Mouse (Mus musculus): ENCODE data around the gene Hist1h4a. TPM values are rescaled to one million over a fixed set of nuclear protein-coding genes. Genes with fewer than 3 reads are reported as not detected.

Gene Hist1h4a
- total RNA-seq, 2 experiments from 2014 or later: 42.9 to 58.9 TPM

- no peak for DNase-seq (ENCODE audit: extremely low spot score in 1 of 2, low spot score in 1 of 2)
Observed at GRCm38 (mm10) chr13:23717176-23717575, 43.9 kb downstream of the Hist1h4a start.

- DNase-seq (ENCODE audit: extremely low spot score in 1 of 2, low spot score in 1 of 2): no peak
Observed at GRCm38 (mm10) chr13:23716261-23717042, 44.6 kb downstream of the Hist1h4a start.

Small RNAs within 50 kb of the gene (microRNA-seq; reads per million reads assigned to microRNA genes)
- 0 reads per million in 2 experiments for gene Gm44314
- gene Gm44484: 0 reads per million in 2 experiments

Other genes with a start within 250 kb of the Hist1h4a start
- gene Hist1h4h, start 230.2 kb downstream of the Hist1h4a start, total RNA-seq (2021): 100 to 1,000 TPM; 289 to 367 TPM
- 10 to 100 TPM in 1 of 2 experiments, 1 to 10 TPM in 1; 7.8 to 12.2 TPM for gene Hist1h2af, start 227.3 kb downstream of the Hist1h4a start, total RNA-seq (2021)
- 1 to 10 TPM; 3.6 to 5.7 TPM for gene Hist1h3g, start 225.8 kb downstream of the Hist1h4a start, total RNA-seq (2021)
- 1 to 10 TPM in 1 of 2 experiments, under 1 TPM in 1; 0.94 to 1.1 TPM for gene Hist1h2bh, start 217.8 kb downstream of the Hist1h4a start, total RNA-seq (2021)
- 10 to 100 TPM; 15.7 to 16.5 TPM for gene Hist1h3f, start 217.2 kb downstream of the Hist1h4a start, total RNA-seq (2021)
- 100 to 1,000 TPM; 127 to 164 TPM for gene Hist1h4f, start 209.6 kb downstream of the Hist1h4a start, total RNA-seq (2021)
- gene Hist1h1d, start 208.0 kb downstream of the Hist1h4a start, total RNA-seq (2021): 1 to 10 TPM; 4.7 to 4.8 TPM
- gene Hist1h3e, start 198.9 kb downstream of the Hist1h4a start, total RNA-seq (2021): 10 to 100 TPM; 47.8 to 50.0 TPM
- gene Hist1h2ae, start 190.0 kb downstream of the Hist1h4a start, total RNA-seq (2021): 1 to 10 TPM; 4.6 to 7.9 TPM
- gene Hist1h2bg, start 189.8 kb downstream of the Hist1h4a start, total RNA-seq (2021): 10 to 100 TPM; 79.1 to 83.5 TPM
- gene Hist1h2bf, start 187.0 kb downstream of the Hist1h4a start, total RNA-seq (2021): 10 to 100 TPM; 26.4 to 30.6 TPM
- gene Hist1h2ad, start 186.8 kb downstream of the Hist1h4a start, total RNA-seq (2021): 10 to 100 TPM in 1 of 2 experiments, 1 to 10 TPM in 1; 7.1 to 11.6 TPM
- gene Hist1h3d, start 185.5 kb downstream of the Hist1h4a start, total RNA-seq (2021): 10 to 100 TPM; 10.0 to 14.4 TPM
- 100 to 1,000 TPM; 129 to 153 TPM for gene Hist1h4d, start 179.6 kb downstream of the Hist1h4a start, total RNA-seq (2021)
- 1 to 10 TPM; 7.1 to 8.3 TPM for gene Hist1h2be, start 140.1 kb downstream of the Hist1h4a start, total RNA-seq (2021)
- 10 to 100 TPM; 45.8 to 59.4 TPM for gene Hist1h1e, start 138.7 kb downstream of the Hist1h4a start, total RNA-seq (2021)
- gene Hist1h2ac, start 77.3 kb downstream of the Hist1h4a start, total RNA-seq (2021): 1 to 10 TPM; 3.1 to 3.3 TPM
- 10 to 100 TPM; 50.7 to 51.1 TPM for gene Hist1h2bc, start 77.0 kb downstream of the Hist1h4a start, total RNA-seq (2021)
- gene Hist1h1t, start 65.4 kb downstream of the Hist1h4a start, total RNA-seq (2021): not detected
- 100 to 1,000 TPM in 1 of 2 experiments, 10 to 100 TPM in 1; 92.2 to 102 TPM for gene Hist1h4c, start 62.8 kb downstream of the Hist1h4a start, total RNA-seq (2021)
- gene Hfe, start 50.4 kb downstream of the Hist1h4a start, total RNA-seq (2021): 1 to 10 TPM; 3.5 to 3.6 TPM
- gene Hist1h1c, start 22.4 kb downstream of the Hist1h4a start, total RNA-seq (2021): 10 to 100 TPM; 53.2 to 69.4 TPM
- gene Hist1h3c, start 15.6 kb downstream of the Hist1h4a start, total RNA-seq (2021): 1 to 10 TPM; 4.6 to 6.0 TPM
- 10 to 100 TPM; 20.1 to 33.5 TPM for gene Hist1h2bb, start 14.5 kb downstream of the Hist1h4a start, total RNA-seq (2021)
- gene Hist1h2ab, start 10.1 kb downstream of the Hist1h4a start, total RNA-seq (2021): 10 to 100 TPM; 24.8 to 42.0 TPM
- gene Hist1h3b, start 9.0 kb downstream of the Hist1h4a start, total RNA-seq (2021): 10 to 100 TPM; 12.3 to 22.8 TPM
- gene Hist1h4b, start 4.2 kb downstream of the Hist1h4a start, total RNA-seq (2021): 10 to 100 TPM; 71.8 to 80.9 TPM
- 10 to 100 TPM; 30.8 to 53.8 TPM for gene Hist1h3a, start 1.2 kb upstream of the Hist1h4a start, total RNA-seq (2021)
- gene Hist1h1a, start 2.4 kb upstream of the Hist1h4a start, total RNA-seq (2021): 10 to 100 TPM; 15.6 to 24.5 TPM
- not detected for gene Trim38, start 8.7 kb upstream of the Hist1h4a start, total RNA-seq (2021)
- under 1 TPM in 1 of 2 experiments, not detected in 1; 0.12 TPM for gene Slc17a2, start 45.8 kb upstream of the Hist1h4a start, total RNA-seq (2021)
- gene Slc17a3, start 78.2 kb upstream of the Hist1h4a start, total RNA-seq (2021): not detected
- gene Slc17a1, start 106.5 kb upstream of the Hist1h4a start, total RNA-seq (2021): not detected
- not detected for gene Slc17a4, start 153.8 kb upstream of the Hist1h4a start, total RNA-seq (2021)
- not detected for gene Hist1h2ba, start 172.9 kb upstream of the Hist1h4a start, total RNA-seq (2021)
- not detected for gene Hist1h2aa, start 173.2 kb upstream of the Hist1h4a start, total RNA-seq (2021)
- 1 to 10 TPM; 1.0 to 2.2 TPM for gene Scgn, start 230.0 kb upstream of the Hist1h4a start, total RNA-seq (2021)